In the genomic region with DNA sequence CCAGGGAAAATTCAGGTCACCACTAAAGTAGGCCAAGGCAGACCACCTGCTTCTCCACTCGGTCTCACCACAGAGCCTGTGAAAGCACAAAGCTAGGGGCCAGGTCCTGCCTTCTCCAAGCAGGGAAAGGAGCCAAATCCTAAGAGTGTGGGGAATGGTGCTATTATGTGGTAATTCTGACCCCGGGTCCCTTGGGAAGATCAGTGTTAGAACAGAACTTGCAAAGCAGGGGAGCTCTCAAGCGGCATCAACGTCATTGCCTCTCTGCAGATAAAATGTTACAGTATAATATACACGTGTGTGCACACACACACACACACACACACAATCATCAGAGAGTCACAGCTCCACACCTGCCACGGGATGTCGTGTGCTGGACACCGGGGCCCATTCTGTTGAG, we compare ENCODE assay signal across 25 mouse cellular contexts.
"Had no signal": no experiment of that assay in that cellular context is flagged by ENCODE, and none has a peak within 500 bp of the region (broad histone marks: within the 10 kb centered on the region; RNA-seq: fewer than 3 reads in every experiment).

No protein-coding gene starts in this region.

- DNase-seq: gastrocnemius, postnatal 10 days; gastrocnemius, postnatal 25 days; heart, adult 18-20 months; heart, postnatal 10 days; heart, postnatal 4 days; kidney, adult 11 months; kidney, adult 2 months; kidney, adult 9 months; kidney, postnatal 14 days; kidney, postnatal 36 days; layer of hippocampus, adult 9-11 months; layer of hippocampus, postnatal 36 days; left cerebral cortex, postnatal 4 days had no signal

- H3K4me3 ChIP-seq: heart, embryonic 10.5 days; heart, embryonic 12.5 days; hindbrain, embryonic 10.5 days; hindbrain, embryonic 13.5 days; hindbrain, embryonic 15.5 days; kidney, embryonic 15.5 days; limb, embryonic 13.5 days; limb, embryonic 15.5 days; liver, embryonic 12.5 days had no signal

- H3K4me1 ChIP-seq: hindbrain, embryonic 10.5 days; hindbrain, embryonic 13.5 days; hindbrain, embryonic 15.5 days; kidney, embryonic 15.5 days; limb, embryonic 13.5 days; limb, embryonic 15.5 days had no signal

- H3K27me3 ChIP-seq: heart, embryonic 12.5 days; hindbrain, embryonic 13.5 days; hindbrain, embryonic 15.5 days; kidney, embryonic 15.5 days; limb, embryonic 13.5 days; limb, embryonic 15.5 days; liver, embryonic 12.5 days had no signal

- H3K27ac ChIP-seq: heart, embryonic 10.5 days; hindbrain, embryonic 10.5 days; hindbrain, embryonic 13.5 days; hindbrain, embryonic 15.5 days; hindbrain, postnatal 0 days; kidney, embryonic 15.5 days; kidney, postnatal 0 days; limb, embryonic 13.5 days; limb, embryonic 15.5 days; liver, embryonic 12.5 days had no signal

- ATAC-seq: hindbrain, postnatal 0 days; intestine, embryonic 16.5 days; liver, embryonic 12.5 days had no signal

- H3K9me3 ChIP-seq: heart, embryonic 10.5 days; heart, embryonic 12.5 days; hindbrain, embryonic 10.5 days; hindbrain, embryonic 13.5 days; hindbrain, embryonic 15.5 days; kidney, embryonic 15.5 days; limb, embryonic 13.5 days; limb, embryonic 15.5 days; liver, embryonic 12.5 days had no signal

- H3K9ac ChIP-seq: heart, embryonic 12.5 days; hindbrain, embryonic 13.5 days; hindbrain, embryonic 15.5 days; kidney, embryonic 15.5 days; limb, embryonic 13.5 days; limb, embryonic 15.5 days; liver, embryonic 12.5 days had no signal

- H3K4me2 ChIP-seq: heart, embryonic 12.5 days; hindbrain, embryonic 13.5 days; hindbrain, embryonic 15.5 days; kidney, embryonic 15.5 days; limb, embryonic 13.5 days; limb, embryonic 15.5 days; liver, embryonic 12.5 days had no signal
